Mouse (Mus musculus): ENCODE data around the gene Prim2.
A peak's percentile ranks its signal among the peaks of the same experiment; 100 is the strongest.

Gene Prim2

GRCm38 (mm10) chr1:33669708-33670141, at the start of gene Prim2:
Prim2 (minus strand) TSS chr1:33669795.
- DNase-seq (ENCODE audit: low read depth): peak; percentile 83

- no peak for DNase-seq (ENCODE audit: low read depth)
These were observed 48.0 kb upstream of the Prim2 start for GRCm38 (mm10) chr1:33717636-33718035.

GRCm38 (mm10) chr1:33714796-33715195, 45.2 kb upstream of the Prim2 start:
- no peak for DNase-seq (ENCODE audit: low read depth)

GRCm38 (mm10) chr1:33712026-33712425, 42.4 kb upstream of the Prim2 start:
- no peak for DNase-seq (ENCODE audit: low read depth)

- DNase-seq (ENCODE audit: low read depth): peak; percentile 28
These were observed 40.0 kb upstream of the Prim2 start for GRCm38 (mm10) chr1:33709615-33710014.

GRCm38 (mm10) chr1:33701244-33701643, 31.6 kb upstream of the Prim2 start:
- no peak for DNase-seq (ENCODE audit: low read depth)

GRCm38 (mm10) chr1:33696016-33696415, 26.4 kb upstream of the Prim2 start:
- DNase-seq (ENCODE audit: low read depth): no peak

- no peak for DNase-seq (ENCODE audit: low read depth)
These were observed 24.3 kb upstream of the Prim2 start for GRCm38 (mm10) chr1:33693893-33694292.

- no peak for DNase-seq (ENCODE audit: low read depth)
These were observed 20.5 kb upstream of the Prim2 start for GRCm38 (mm10) chr1:33690087-33690448.

GRCm38 (mm10) chr1:33689446-33690086, 20.0 kb upstream of the Prim2 start:
- DNase-seq (ENCODE audit: low read depth): no peak

- no peak for DNase-seq (ENCODE audit: low read depth)
These were observed 19.2 kb upstream of the Prim2 start for GRCm38 (mm10) chr1:33688810-33689209.

- peak; percentile 57 for DNase-seq (ENCODE audit: low read depth)
These were observed 14.9 kb upstream of the Prim2 start for GRCm38 (mm10) chr1:33684459-33684858.

- DNase-seq (ENCODE audit: low read depth): no peak
These were observed 11.3 kb upstream of the Prim2 start for GRCm38 (mm10) chr1:33680890-33681289.

- no peak for DNase-seq (ENCODE audit: low read depth)
These were observed 10.8 kb upstream of the Prim2 start for GRCm38 (mm10) chr1:33680435-33680834.

- DNase-seq (ENCODE audit: low read depth): no peak
These were observed 3.8 kb upstream of the Prim2 start for GRCm38 (mm10) chr1:33673158-33673960.

GRCm38 (mm10) chr1:33672514-33672913, 2.9 kb upstream of the Prim2 start:
- DNase-seq (ENCODE audit: low read depth): peak; percentile 56

- DNase-seq (ENCODE audit: low read depth): no peak
These were observed 2.5 kb upstream of the Prim2 start for GRCm38 (mm10) chr1:33672083-33672482.

GRCm38 (mm10) chr1:33671441-33671840, 1.8 kb upstream of the Prim2 start:
- DNase-seq (ENCODE audit: low read depth): peak; percentile 17

GRCm38 (mm10) chr1:33670164-33670616, 595 bp upstream of the Prim2 start:
- DNase-seq (ENCODE audit: low read depth): peak; percentile 86

- no peak for DNase-seq (ENCODE audit: low read depth)
These were observed 5.9 kb downstream of the Prim2 start for GRCm38 (mm10) chr1:33663605-33664117.

GRCm38 (mm10) chr1:33663163-33663562, 6.4 kb downstream of the Prim2 start:
- peak; percentile 71 for DNase-seq (ENCODE audit: low read depth)

GRCm38 (mm10) chr1:33658302-33658701, 11.3 kb downstream of the Prim2 start:
- DNase-seq (ENCODE audit: low read depth): no peak

GRCm38 (mm10) chr1:33657574-33658149, 11.9 kb downstream of the Prim2 start:
- peak; percentile 16 for DNase-seq (ENCODE audit: low read depth)

Data from 416B (cell line).